Comparison of ENCODE assay signal across 8 mouse cellular contexts in genomic region chr17:56256239-56256881, GRCm38 (mm10). TPM values are rescaled to one million over a fixed set of nuclear protein-coding genes. Genes with fewer than 3 reads are reported as not detected.
DNase-seq lines count a peak whose midpoint lies in the region; ATAC-seq lines count a peak whose summit lies in the region.

TSS of gene Fem1a (plus strand) at chr17:56256810.

- no peaks in the 10 kb centered on the region for H3K27me3 ChIP-seq in heart, embryonic 10.5 days (ENCODE audit: insufficient read depth, poor library complexity, severe bottlenecking)
- H3K27me3 ChIP-seq in kidney, embryonic 15.5 days: no peaks in the 10 kb centered on the region

- peak within 1 kb of the TSS; percentile 89 for H3K27ac ChIP-seq in heart, embryonic 10.5 days
- peak within 1 kb of the TSS; percentile 97 for H3K27ac ChIP-seq in kidney, embryonic 15.5 days

- H3K9ac ChIP-seq in kidney, embryonic 15.5 days: peak within 1 kb of the TSS; percentile 67

- H3K36me3 ChIP-seq in heart, embryonic 10.5 days: peaks cover 37% of the 10 kb centered on the region
- H3K36me3 ChIP-seq in kidney, embryonic 15.5 days: peaks cover 36% of the 10 kb centered on the region

- peak; percentile 88 to 91 for DNase-seq in B cell, adult 2 months
- DNase-seq in brain, adult 2 months (ENCODE audit: low read depth, low spot score): peak; percentile 99
- DNase-seq in heart, embryonic 10.5 days (ENCODE audit: low spot score): peak; percentile 99
- peak; percentile 92 for DNase-seq in liver
- peak; percentile 90 to 93 for DNase-seq in spleen, postnatal 4 days (ENCODE audit: low spot score in 2 of 2)

- H3K4me3 ChIP-seq in heart, embryonic 10.5 days: peak within 1 kb of the TSS; percentile 76
- peak within 1 kb of the TSS; percentile 71 for H3K4me3 ChIP-seq in kidney, embryonic 15.5 days (replicated peaks)

- H3K9me3 ChIP-seq in heart, embryonic 10.5 days: no peaks in the 10 kb centered on the region
- no peaks in the 10 kb centered on the region for H3K9me3 ChIP-seq in kidney, embryonic 15.5 days (replicated peaks)

- WGBS in heart, embryonic 10.5 days: under 1% methylated on average over 28 of the region's 28 CpGs
- WGBS in kidney, embryonic 15.5 days: under 1% methylated on average over 28 of the region's 28 CpGs

- peaks cover 43% of the 10 kb centered on the region for H3K4me1 ChIP-seq in heart, embryonic 10.5 days
- peaks cover 51% of the 10 kb centered on the region for H3K4me1 ChIP-seq in kidney, embryonic 15.5 days

- H3K4me2 ChIP-seq in kidney, embryonic 15.5 days: peak within 1 kb of the TSS; percentile 93

- ATAC-seq in erythroblast, adult 5-6 weeks (replicated peaks; ENCODE audit: low FRiP score, poor library complexity, severe bottlenecking): peak; percentile 89
- ATAC-seq in kidney, embryonic 15.5 days (replicated peaks; ENCODE audit: low FRiP score): peak; percentile 91
- ATAC-seq in monocyte, adult 5-6 weeks (replicated peaks; ENCODE audit: insufficient number of reproducible peaks, low FRiP score, low TSS enrichment, poor library complexity, severe bottlenecking): peak; percentile 84

RNA-seq across cellular contexts. Expression of gene Fem1a, which starts in this region (rescaled TPM):
- 2.7 TPM in 2 replicates for total RNA-seq in erythroblast, adult 5-6 weeks (2015; ENCODE audit: low replicate concordance)
- total RNA-seq in erythroblast, adult 5-6 weeks (2017; ENCODE audit: low replicate concordance): 4.9 and 5.3 TPM in 2 replicates
- polyA plus RNA-seq in heart, embryonic 10.5 days (2016; fragmentation: Nextera tagmentation; extraction: Ambion mirVana): 15.0 and 20.3 TPM in 2 replicates
- polyA plus RNA-seq in kidney, embryonic 15.5 days (2015; fragmentation: Nextera tagmentation; extraction: Ambion mirVana): 13.1 TPM in 2 replicates
- total RNA-seq in monocyte, adult 5-6 weeks (2017): 13.2 to 22.7 TPM (median 13.6 TPM) in 3 replicates

Comparison
In these comparisons a context has a peak if more than half of its experiments do, and no peak if none do; other contexts are left out.
1. Peak in every context shown above with its lines: DNase-seq, ATAC-seq, H3K4me3 ChIP-seq and H3K27ac ChIP-seq.